In the genomic region with DNA sequence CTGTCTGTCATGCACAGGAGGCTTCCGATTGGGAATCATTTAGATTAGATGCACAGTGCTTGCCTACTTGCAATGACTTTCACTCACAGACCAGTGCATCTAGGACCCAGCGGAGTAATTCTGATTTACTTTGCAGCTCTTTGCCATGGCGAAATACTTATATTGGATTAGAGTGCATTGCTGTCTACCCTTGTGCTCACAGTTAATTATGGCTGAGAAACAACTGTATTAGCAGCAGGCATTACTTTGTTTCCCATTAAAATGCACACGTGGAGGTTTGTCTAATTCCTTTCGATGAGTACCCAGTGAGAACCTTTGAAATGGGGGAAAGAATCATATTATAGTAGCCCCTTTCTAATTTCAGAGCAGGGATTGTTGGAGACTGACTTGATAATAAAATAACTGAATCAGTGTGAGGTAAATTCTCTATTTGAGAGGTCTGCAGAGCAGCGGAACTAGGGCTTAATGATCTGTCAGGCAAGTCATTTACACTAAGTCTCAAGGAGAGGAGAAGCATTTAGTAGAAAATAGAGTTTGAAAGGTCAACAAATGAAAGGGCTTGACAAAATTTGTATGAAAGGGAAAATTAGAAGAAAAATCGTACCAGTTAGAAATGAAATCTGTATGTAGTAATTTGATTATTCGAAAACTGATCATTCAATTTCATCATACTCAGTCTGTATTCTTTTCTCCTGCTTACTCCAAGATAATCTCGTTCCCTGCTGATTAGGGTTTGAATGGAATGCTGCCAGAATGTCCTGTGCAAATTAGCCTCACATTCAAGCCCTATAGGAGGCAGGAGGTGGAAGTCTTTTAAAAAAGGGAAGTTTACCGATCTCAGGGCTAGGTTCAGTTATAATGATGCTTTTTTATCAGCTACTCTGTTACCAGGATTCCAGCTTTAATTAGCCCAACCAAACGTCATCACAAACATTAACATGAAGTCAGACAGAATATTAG, we compare ENCODE assay signal across 22 mouse cellular contexts.
A peak's percentile ranks its signal among the peaks of the same experiment; 100 is the strongest.
DNase-seq lines count a peak whose midpoint lies in the region; ATAC-seq lines count a peak whose summit lies in the region.
"Had no signal": no experiment of that assay in that cellular context is flagged by ENCODE, and none has a peak within 500 bp of the region (broad histone marks: within the 10 kb centered on the region; RNA-seq: fewer than 3 reads in every experiment).

No protein-coding gene starts in this region.

- no peak overlapping the region for H3K9ac ChIP-seq in forebrain, embryonic 11.5 days (ENCODE audit: low read length)
- no peak overlapping the region for H3K9ac ChIP-seq in forebrain, embryonic 16.5 days (replicated peaks; ENCODE audit: low read depth, low read length)
- no peak overlapping the region for H3K9ac ChIP-seq in midbrain, embryonic 15.5 days
- H3K9ac ChIP-seq: embryonic facial prominence, embryonic 15.5 days; heart, embryonic 15.5 days; liver, embryonic 13.5 days; lung, embryonic 15.5 days had no signal

- peak; percentile 49 for DNase-seq in forebrain, embryonic 11.5 days (ENCODE audit: low spot score)
- DNase-seq in forebrain, embryonic 10.5 days (ENCODE audit: extremely low spot score, low spot score), result no peak
- DNase-seq in embryo, embryonic 10 days (ENCODE audit: low spot score), result peak; percentile 8
- DNase-seq in left cerebral cortex, postnatal 25 days (ENCODE audit: low spot score in 2 of 2), result no peak
- DNase-seq in liver, result no peak
- DNase-seq: adrenal gland, adult 8-10 months; cerebellum, adult 11 months; cerebellum, postnatal 14 days; heart, adult 18-20 months; kidney, adult 18-20 months; kidney, postnatal 10 days; layer of hippocampus, adult 9-11 months; liver, embryonic 13.5 days; spleen, adult 18-20 months; thymus, adult 2 months had no signal

- H3K36me3 ChIP-seq in forebrain, embryonic 11.5 days (ENCODE audit: control insufficient read depth, insufficient read depth, low read length), result no peaks in the 10 kb centered on the region
- H3K36me3 ChIP-seq in forebrain, embryonic 10.5 days (replicated peaks), result no peaks in the 10 kb centered on the region
- H3K36me3 ChIP-seq in forebrain, embryonic 16.5 days (ENCODE audit: control insufficient read depth, insufficient read depth), result no peaks in the 10 kb centered on the region
- H3K36me3 ChIP-seq in midbrain, embryonic 15.5 days (replicated peaks), result no peaks in the 10 kb centered on the region
- H3K36me3 ChIP-seq: embryonic facial prominence, embryonic 15.5 days; heart, embryonic 15.5 days; liver, embryonic 13.5 days; lung, embryonic 15.5 days had no signal

- WGBS in forebrain, embryonic 11.5 days, result 8% methylated on average over 11 of the region's 11 CpGs
- WGBS in forebrain, embryonic 10.5 days, result 16% methylated on average over 11 of the region's 11 CpGs
- 3% methylated on average over 11 of the region's 11 CpGs for whole genome bisulfite sequencing in forebrain, embryonic 16.5 days
- WGBS in midbrain, embryonic 15.5 days, result 11% methylated on average over 11 of the region's 11 CpGs

- H3K4me3 ChIP-seq in forebrain, embryonic 11.5 days (ENCODE audit: low read depth, low read length), result no peak overlapping the region
- no peak overlapping the region; the same call in 1 of the 2 replicates for H3K4me3 ChIP-seq in forebrain, embryonic 10.5 days
- no peak overlapping the region for H3K4me3 ChIP-seq in forebrain, embryonic 16.5 days (replicated peaks; ENCODE audit: low read length)
- H3K4me3 ChIP-seq in midbrain, embryonic 15.5 days, result 0 out of 2 replicates have a peak overlapping the region, but pooled peaks have one; percentile 4
- H3K4me3 ChIP-seq: embryonic facial prominence, embryonic 15.5 days; heart, embryonic 15.5 days; liver, embryonic 13.5 days; lung, embryonic 15.5 days had no signal

- H3K27ac ChIP-seq in forebrain, embryonic 11.5 days (ENCODE audit: low read depth, low read length), result no peak overlapping the region
- no peak overlapping the region for H3K27ac ChIP-seq in forebrain, embryonic 10.5 days
- H3K27ac ChIP-seq in forebrain, embryonic 16.5 days (ENCODE audit: low read length), result no peak overlapping the region
- H3K27ac ChIP-seq in midbrain, embryonic 15.5 days, result no peak overlapping the region
- H3K27ac ChIP-seq: embryonic facial prominence, embryonic 15.5 days; heart, embryonic 15.5 days; liver, embryonic 13.5 days; lung, embryonic 15.5 days; macrophage had no signal

- H3K4me1 ChIP-seq in forebrain, embryonic 11.5 days (replicated peaks; ENCODE audit: control insufficient read depth, insufficient read depth, low read length), result no peaks in the 10 kb centered on the region
- H3K4me1 ChIP-seq in forebrain, embryonic 10.5 days, result peaks cover 17% of the 10 kb centered on the region
- no peaks in the 10 kb centered on the region; the same call in 1 of the 2 replicates for H3K4me1 ChIP-seq in forebrain, embryonic 16.5 days (replicated peaks; ENCODE audit: control insufficient read depth, insufficient read depth, low read length)
- peaks cover 7% of the 10 kb centered on the region for H3K4me1 ChIP-seq in midbrain, embryonic 15.5 days
- H3K4me1 ChIP-seq: embryonic facial prominence, embryonic 15.5 days; heart, embryonic 15.5 days; liver, embryonic 13.5 days; lung, embryonic 15.5 days had no signal

- H3K27me3 ChIP-seq in forebrain, embryonic 11.5 days (ENCODE audit: control insufficient read depth, insufficient read depth, low read length), result no peaks in the 10 kb centered on the region
- no peaks in the 10 kb centered on the region for H3K27me3 ChIP-seq in forebrain, embryonic 10.5 days (ENCODE audit: poor library complexity, severe bottlenecking)
- H3K27me3 ChIP-seq in forebrain, embryonic 16.5 days (replicated peaks; ENCODE audit: control insufficient read depth, insufficient read depth, low read length), result no peaks in the 10 kb centered on the region
- H3K27me3 ChIP-seq in midbrain, embryonic 15.5 days (replicated peaks), result no peaks in the 10 kb centered on the region
- H3K27me3 ChIP-seq: embryonic facial prominence, embryonic 15.5 days; heart, embryonic 15.5 days; liver, embryonic 13.5 days; lung, embryonic 15.5 days had no signal

- intact Hi-C loops in left cerebral cortex, postnatal 25 days (cut with DNase I), result no loop called here

- H3K4me2 ChIP-seq in forebrain, embryonic 11.5 days (ENCODE audit: low read depth, low read length, severe bottlenecking), result no peak overlapping the region
- H3K4me2 ChIP-seq in forebrain, embryonic 16.5 days (ENCODE audit: low read length), result peak overlapping the region; percentile 37; the same call in 1 of the 2 replicates
- peak overlapping the region; percentile 31 for H3K4me2 ChIP-seq in midbrain, embryonic 15.5 days
- H3K4me2 ChIP-seq: embryonic facial prominence, embryonic 15.5 days; heart, embryonic 15.5 days; liver, embryonic 13.5 days; lung, embryonic 15.5 days had no signal

- H3K9me3 ChIP-seq in forebrain, embryonic 11.5 days (ENCODE audit: control insufficient read depth, low read length), result no peaks in the 10 kb centered on the region
- H3K9me3 ChIP-seq in forebrain, embryonic 10.5 days, result no peaks in the 10 kb centered on the region
- H3K9me3 ChIP-seq in forebrain, embryonic 16.5 days (ENCODE audit: control insufficient read depth, low read length), result no peaks in the 10 kb centered on the region
- H3K9me3 ChIP-seq in midbrain, embryonic 15.5 days, result no peaks in the 10 kb centered on the region
- H3K9me3 ChIP-seq: embryonic facial prominence, embryonic 15.5 days; heart, embryonic 15.5 days; liver, embryonic 13.5 days; lung, embryonic 15.5 days had no signal

- peak; percentile 84 for ATAC-seq in forebrain, embryonic 11.5 days (replicated peaks; ENCODE audit: low FRiP score)
- peak; percentile 43 for ATAC-seq in forebrain, embryonic 16.5 days
- ATAC-seq in midbrain, embryonic 15.5 days (replicated peaks), result peak; percentile 77
- ATAC-seq in activated CD4-positive, CD25-positive, alpha-beta regulatory T cell, adult 4 months, result no peak

Comparison
In these comparisons a context has a peak if more than half of its experiments do, and no peak if none do; other contexts are left out.
1. DNase-seq: peak in forebrain, embryonic 11.5 days (single experiment) and embryo, embryonic 10 days (single experiment); none in forebrain, embryonic 10.5 days (single experiment), left cerebral cortex, postnatal 25 days (0 of 2) and liver (single experiment).